8 mouse cellular contexts compared by ENCODE assay signal in the genomic region with DNA sequence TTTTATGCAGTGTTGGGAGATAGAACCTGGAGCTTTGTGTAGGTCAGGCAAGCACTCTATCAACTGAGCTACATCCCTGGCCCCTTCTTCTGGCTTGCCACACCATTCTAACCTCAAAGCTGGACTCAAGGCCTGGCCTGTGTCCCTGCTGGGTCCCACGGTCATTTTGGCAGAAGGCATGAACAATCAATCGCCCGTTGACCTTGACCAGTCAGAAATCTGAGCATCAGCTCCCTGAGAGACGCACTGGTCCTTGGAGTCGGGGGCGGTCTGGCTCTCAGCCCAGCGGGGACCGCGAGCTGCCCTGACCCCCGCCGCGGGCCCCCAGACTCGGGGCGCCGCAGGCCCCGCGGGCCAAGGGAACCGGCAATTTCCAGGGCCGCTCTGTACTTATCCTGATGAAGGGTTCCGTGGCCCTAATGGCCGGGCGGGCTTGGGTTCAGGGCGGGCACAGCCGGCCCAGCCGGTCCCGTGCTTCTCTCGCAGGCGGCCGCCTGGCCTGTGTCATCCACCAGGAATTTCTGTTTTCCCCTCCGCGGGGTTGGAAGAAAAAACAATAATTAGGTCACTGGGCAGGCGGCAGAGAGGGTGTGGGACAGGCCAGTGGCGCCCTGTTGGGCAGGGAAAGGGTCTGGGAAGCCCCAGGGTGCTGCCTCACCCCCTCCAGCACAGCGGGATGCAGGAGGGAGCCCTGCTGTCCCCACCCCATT.
A peak's percentile ranks its signal among the peaks of the same experiment; 100 is the strongest.
DNase-seq lines count a peak whose midpoint lies in the region; ATAC-seq lines count a peak whose summit lies in the region.

No protein-coding gene starts in this region.

- H3K9ac ChIP-seq in stomach, embryonic 14.5 days (replicated peaks; ENCODE audit: low read depth, low read length): peak overlapping the region; percentile 25; the same call in 1 of the 2 replicates

- DNase-seq in adrenal gland, postnatal 10 days: peak; percentile 86
- peak; percentile 60 for DNase-seq in embryonic facial prominence, embryonic 10.5 days (ENCODE audit: low spot score)
- no peak for DNase-seq in heart, embryonic 10.5 days (ENCODE audit: low spot score)
- DNase-seq in kidney, adult 9 months: peak; percentile 48
- peak; percentile 60 for DNase-seq in lung, postnatal 14 days
- no peak for DNase-seq in right cerebral cortex, postnatal 4 days

- peaks cover 39% of the 10 kb centered on the region for H3K27me3 ChIP-seq in embryonic facial prominence, embryonic 10.5 days (replicated peaks; ENCODE audit: low read depth, poor library complexity, severe bottlenecking)
- H3K27me3 ChIP-seq in heart, embryonic 10.5 days (ENCODE audit: insufficient read depth, poor library complexity, severe bottlenecking): no peaks in the 10 kb centered on the region
- H3K27me3 ChIP-seq in stomach, embryonic 14.5 days (ENCODE audit: control insufficient read depth, insufficient read depth, low read length): no peaks in the 10 kb centered on the region

- H3K4me3 ChIP-seq in embryonic facial prominence, embryonic 10.5 days: peak overlapping the region; percentile 57
- peak overlapping the region; percentile 51 for H3K4me3 ChIP-seq in heart, embryonic 10.5 days
- peak overlapping the region; percentile 23 for H3K4me3 ChIP-seq in stomach, embryonic 14.5 days (ENCODE audit: low read depth, low read length)

- peak; percentile 59 for ATAC-seq in stomach, embryonic 14.5 days (ENCODE audit: insufficient number of reproducible peaks, insufficient read depth, low FRiP score, low read depth)
- ATAC-seq in megakaryocyte progenitor cell, adult 5-6 weeks (replicated peaks; ENCODE audit: poor library complexity): no peak

- peak overlapping the region; percentile 59 for H3K4me2 ChIP-seq in stomach, embryonic 14.5 days (replicated peaks; ENCODE audit: low read depth, low read length)

- 4% methylated on average over 34 of the region's 34 CpGs for WGBS in embryonic facial prominence, embryonic 10.5 days
- 2% methylated on average over 34 of the region's 34 CpGs for WGBS in heart, embryonic 10.5 days
- WGBS in stomach, embryonic 14.5 days: 2% methylated on average over 34 of the region's 34 CpGs

- peak overlapping the region; percentile 85 for H3K27ac ChIP-seq in embryonic facial prominence, embryonic 10.5 days (replicated peaks)
- H3K27ac ChIP-seq in heart, embryonic 10.5 days: peak overlapping the region; percentile 96
- peak overlapping the region; percentile 27; the same call in 1 of the 2 replicates for H3K27ac ChIP-seq in stomach, embryonic 14.5 days (ENCODE audit: low read length)

- no peaks in the 10 kb centered on the region for H3K36me3 ChIP-seq in embryonic facial prominence, embryonic 10.5 days (replicated peaks)
- no peaks in the 10 kb centered on the region for H3K36me3 ChIP-seq in heart, embryonic 10.5 days
- H3K36me3 ChIP-seq in stomach, embryonic 14.5 days (ENCODE audit: control insufficient read depth, insufficient read depth, low read length): no peaks in the 10 kb centered on the region

- peaks cover 55% of the 10 kb centered on the region for H3K4me1 ChIP-seq in embryonic facial prominence, embryonic 10.5 days
- peaks cover 81% of the 10 kb centered on the region for H3K4me1 ChIP-seq in heart, embryonic 10.5 days
- peaks cover 30% of the 10 kb centered on the region for H3K4me1 ChIP-seq in stomach, embryonic 14.5 days (ENCODE audit: control insufficient read depth, insufficient read depth, low read length)

- H3K9me3 ChIP-seq in embryonic facial prominence, embryonic 10.5 days: no peaks in the 10 kb centered on the region
- no peaks in the 10 kb centered on the region for H3K9me3 ChIP-seq in heart, embryonic 10.5 days
- H3K9me3 ChIP-seq in stomach, embryonic 14.5 days (ENCODE audit: control insufficient read depth, low read depth, low read length): no peaks in the 10 kb centered on the region

Comparison
In these comparisons a context has a peak if more than half of its experiments do, and no peak if none do; other contexts are left out.
1. DNase-seq: peak in adrenal gland, postnatal 10 days (single experiment), embryonic facial prominence, embryonic 10.5 days (single experiment), kidney, adult 9 months (single experiment) and lung, postnatal 14 days (single experiment); none in heart, embryonic 10.5 days (single experiment) and right cerebral cortex, postnatal 4 days (single experiment).
2. H3K27ac ChIP-seq: peak in every context shown above with its lines; median percentile 96 in heart, embryonic 10.5 days; 85 in embryonic facial prominence, embryonic 10.5 days; 27 in stomach, embryonic 14.5 days.
3. Peak in every context shown above with its lines, with median percentiles within 50 percentile points of each other: H3K4me3 ChIP-seq.